Mouse (Mus musculus): ENCODE results near the gene Zfp804a. TPM values are rescaled to one million over a fixed set of nuclear protein-coding genes. Genes with fewer than 3 reads are reported as not detected.

Zfp804a gene
- not detected for polyA plus RNA-seq (2017; shearing (Covaris generic))

DNA sequence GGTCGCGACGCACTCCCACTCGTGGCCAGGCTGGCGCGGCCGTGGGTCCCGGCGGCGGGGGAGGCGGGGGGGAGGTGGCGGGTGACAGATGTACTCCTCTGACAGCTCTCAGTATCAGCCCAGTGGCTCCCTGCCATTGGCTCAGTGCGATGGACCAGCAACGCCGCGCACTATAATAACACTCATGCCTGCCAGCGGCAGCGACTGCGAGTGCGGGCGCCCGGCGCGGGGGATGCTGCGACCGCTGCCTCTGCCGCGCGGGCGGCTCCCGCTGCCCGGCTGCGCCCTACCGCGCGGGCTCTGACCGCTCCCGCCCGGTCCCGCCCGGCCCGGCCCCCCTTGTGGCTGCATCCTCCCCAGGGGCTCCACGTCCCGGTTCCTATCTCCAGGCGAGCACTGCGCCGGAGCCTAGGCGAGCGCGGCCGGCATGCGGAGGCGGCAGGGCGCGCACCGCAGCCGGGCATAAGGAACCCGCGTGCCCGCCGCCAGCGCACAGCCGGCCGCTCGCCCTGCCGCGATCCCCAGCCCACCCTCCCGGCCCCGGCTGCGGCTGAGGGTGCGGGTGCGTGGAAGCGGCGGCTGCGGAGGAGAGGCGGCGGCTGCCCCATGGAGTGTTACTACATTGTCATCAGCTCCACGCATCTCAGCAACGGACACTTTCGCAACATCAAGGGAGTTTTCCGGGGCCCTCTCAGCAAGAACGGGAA, at the start of gene Zfp804a:
Zfp804a (plus strand) TSS at position 38 of the 707 bp plus-strand sequence.

